In the genomic region with DNA sequence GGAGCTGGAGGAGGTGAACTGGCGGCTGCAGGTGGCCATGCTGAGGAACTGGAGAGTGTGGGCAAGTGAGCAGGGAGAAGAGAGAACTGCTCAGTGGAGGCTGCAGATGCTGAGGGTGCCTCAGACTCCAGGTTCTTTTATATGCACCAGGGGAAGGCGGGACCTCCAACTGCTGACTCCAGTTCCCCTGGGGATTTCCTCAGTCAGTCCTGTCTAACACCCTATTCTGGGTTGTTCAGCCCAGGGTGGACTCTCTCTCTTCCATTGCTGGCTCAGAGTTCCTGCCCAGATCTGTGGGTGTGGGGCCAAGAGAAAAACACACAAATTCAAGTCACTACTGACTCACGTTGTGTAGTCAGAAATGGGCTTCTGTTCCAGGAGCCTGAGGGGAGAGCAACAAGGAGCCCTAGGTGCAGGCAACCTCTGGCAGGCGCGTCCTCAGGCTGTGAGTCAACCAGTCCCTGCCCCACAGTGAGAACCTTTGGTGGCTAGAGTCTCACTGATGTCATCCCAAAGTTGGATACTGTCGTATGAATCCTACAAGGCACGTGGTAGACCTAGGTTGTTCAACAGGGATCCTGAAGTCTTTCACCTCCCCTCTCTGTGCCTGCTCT, we compare ENCODE assay signal across 25 mouse cellular contexts. TPM values are rescaled to one million over a fixed set of nuclear protein-coding genes. Genes with fewer than 3 reads are reported as not detected.
DNase-seq lines count a peak whose midpoint lies in the region; ATAC-seq and TF ChIP-seq lines count a peak whose summit lies in the region.
"Had no signal": no experiment of that assay in that cellular context is flagged by ENCODE, and none has a peak within 500 bp of the region (broad histone marks: within the 10 kb centered on the region; RNA-seq: fewer than 3 reads in every experiment).

Krt16 (minus strand) TSS at position 51 of the 614 bp plus-strand sequence.

- DNase-seq in heart, adult 11 months = peak; percentile 79
- no peak for DNase-seq in heart, adult 2 months
- DNase-seq in 3134 (ENCODE audit: extremely low read depth, insufficient read length, low spot score) = peak; percentile 74
- no peak for DNase-seq in left cerebral cortex, postnatal 10 days (ENCODE audit: extremely low spot score in 1 of 2, low spot score in 2 of 2)
- DNase-seq: adrenal gland, adult 2 months; adrenal gland, postnatal 36 days; B cell, adult 2 months; cerebellum, adult 2 months; cerebellum, postnatal 10 days; gastrocnemius, adult 2 months; gastrocnemius, postnatal 25 days had no signal

- intact Hi-C loops in heart, adult 2 months (cut with DNase I) = no loop called here
- intact Hi-C loops in left cerebral cortex, postnatal 10 days (cut with DNase I) = no loop called here

- WGBS in heart, adult 2 months = 72% methylated on average over 7 of the region's 7 CpGs
- 79% methylated on average over 7 of the region's 7 CpGs for WGBS in limb, embryonic 15.5 days

- H3K79me3 ChIP-seq in C2C12 (ENCODE audit: low read depth) = no peaks in the 10 kb centered on the region

- H3K79me2 ChIP-seq in heart, adult 2 months (replicated peaks; ENCODE audit: control insufficient read depth, insufficient read depth, low read length) = no peaks in the 10 kb centered on the region
- no peaks in the 10 kb centered on the region for H3K79me2 ChIP-seq in C2C12 (ENCODE audit: control insufficient read depth, insufficient read depth)

- H3K4me3 ChIP-seq in heart, adult 2 months = no peak within 1 kb of the TSS
- no peak within 1 kb of the TSS for H3K4me3 ChIP-seq in C2C12 (ENCODE audit: insufficient read depth, poor library complexity, severe bottlenecking)
- H3K4me3 ChIP-seq in limb, embryonic 15.5 days = no peak within 1 kb of the TSS
- H3K4me3 ChIP-seq: embryonic facial prominence, embryonic 10.5 days; forebrain, embryonic 12.5 days; gastrocnemius, adult 2 months; heart, embryonic 15.5 days; hindbrain, embryonic 10.5 days; intestine, embryonic 15.5 days had no signal

- no peak for ATAC-seq in limb, embryonic 15.5 days (ENCODE audit: insufficient number of reproducible peaks, low FRiP score, low TSS enrichment, low read depth)
- ATAC-seq: activated CD4-positive, CD25-positive, alpha-beta regulatory T cell, adult 4 months; intestine, embryonic 15.5 days; Patski had no signal

- TF ChIP-seq POLR2A in heart, adult 2 months (IDR thresholded peaks at IDR 0.05; ENCODE audit: insufficient read depth, low read depth, low read length) = no peak

- H3K36me3 ChIP-seq in heart, adult 2 months (ENCODE audit: control insufficient read depth, insufficient read depth, low read length) = no peaks in the 10 kb centered on the region
- no peaks in the 10 kb centered on the region for H3K36me3 ChIP-seq in C2C12 (ENCODE audit: control insufficient read depth, insufficient read depth)
- H3K36me3 ChIP-seq in limb, embryonic 15.5 days = no peaks in the 10 kb centered on the region
- H3K36me3 ChIP-seq: embryonic facial prominence, embryonic 10.5 days; forebrain, embryonic 12.5 days; heart, embryonic 15.5 days; hindbrain, embryonic 10.5 days; intestine, embryonic 15.5 days had no signal

- H3K4me1 ChIP-seq in heart, adult 2 months (ENCODE audit: control insufficient read depth, insufficient read depth, low read length) = no peaks in the 10 kb centered on the region
- no peaks in the 10 kb centered on the region; the same call in 1 of the 2 replicates for H3K4me1 ChIP-seq in limb, embryonic 15.5 days
- H3K4me1 ChIP-seq: embryonic facial prominence, embryonic 10.5 days; forebrain, embryonic 12.5 days; heart, embryonic 15.5 days; hindbrain, embryonic 10.5 days; intestine, embryonic 15.5 days had no signal

- no peak within 1 kb of the TSS for H3K27ac ChIP-seq in heart, adult 2 months
- no peak within 1 kb of the TSS for H3K27ac ChIP-seq in limb, embryonic 15.5 days
- H3K27ac ChIP-seq: embryonic facial prominence, embryonic 10.5 days; forebrain, embryonic 12.5 days; gastrocnemius, adult 2 months; heart, embryonic 15.5 days; hindbrain, embryonic 10.5 days; hindbrain, embryonic 14.5 days; intestine, embryonic 15.5 days had no signal

- no peaks in the 10 kb centered on the region for H3K9me3 ChIP-seq in limb, embryonic 15.5 days
- H3K9me3 ChIP-seq: embryonic facial prominence, embryonic 10.5 days; forebrain, embryonic 12.5 days; heart, embryonic 15.5 days; hindbrain, embryonic 10.5 days; intestine, embryonic 15.5 days had no signal

- H3K9ac ChIP-seq in heart, adult 2 months (ENCODE audit: low read depth, low read length) = no peak within 1 kb of the TSS
- H3K9ac ChIP-seq in limb, embryonic 15.5 days = no peak within 1 kb of the TSS
- H3K9ac ChIP-seq: forebrain, embryonic 12.5 days; heart, embryonic 15.5 days; hindbrain, embryonic 14.5 days; intestine, embryonic 15.5 days had no signal

- H3K4me2 ChIP-seq in limb, embryonic 15.5 days = no peak within 1 kb of the TSS
- H3K4me2 ChIP-seq: forebrain, embryonic 12.5 days; heart, embryonic 11.5 days; heart, embryonic 15.5 days; hindbrain, embryonic 14.5 days; intestine, embryonic 15.5 days had no signal

- TF ChIP-seq EP300 in heart, adult 2 months (IDR thresholded peaks at IDR 0.05; ENCODE audit: insufficient read depth, low read depth, low read length) = no peak

- no peak for TF ChIP-seq CTCF in heart, adult 2 months (IDR thresholded peaks at IDR 0.05)
- no peak for TF ChIP-seq CTCF in C2C12 (IDR thresholded peaks at IDR 0.05; ENCODE audit: control insufficient read depth, insufficient read depth, insufficient read length)

- no peaks in the 10 kb centered on the region for H3K27me3 ChIP-seq in heart, adult 2 months (ENCODE audit: control insufficient read depth, insufficient read depth, low read length)
- H3K27me3 ChIP-seq in C2C12 (ENCODE audit: control insufficient read depth, insufficient read depth, insufficient read length) = peaks cover 4% of the 10 kb centered on the region
- no peaks in the 10 kb centered on the region for H3K27me3 ChIP-seq in limb, embryonic 15.5 days
- H3K27me3 ChIP-seq: forebrain, embryonic 12.5 days; heart, embryonic 15.5 days; intestine, embryonic 15.5 days; Patski had no signal

- H3ac ChIP-seq in C2C12 (ENCODE audit: control insufficient read depth, insufficient read length, low read depth) = no peak within 1 kb of the TSS

TF ChIP-seq in C2C12, 6 proteins besides CTCF, POLR2A, EP300 and RAD21:
- no peak for TF ChIP-seq MYOG (IDR thresholded peaks at IDR 0.05; ENCODE audit: control insufficient read depth, extremely low read depth, insufficient read length)
- TF ChIP-seq USF1 (IDR thresholded peaks at IDR 0.05; ENCODE audit: low read depth) = peak; percentile 35
- no peak for TF ChIP-seq FOSL1 (IDR thresholded peaks at IDR 0.05; ENCODE audit: insufficient read depth, low read length, poor library complexity, severe bottlenecking)
- TF ChIP-seq MYOD1 (IDR thresholded peaks at IDR 0.05; ENCODE audit: control insufficient read depth, insufficient read length, low read depth) = no peak

RNA-seq across cellular contexts. Expression of gene Krt16, which starts in this region (rescaled TPM):
- not detected for total RNA-seq in heart, adult 2 months (2021)
- not detected in 2 replicates for polyA plus RNA-seq in heart, adult 2 months (2012; rRNA removed)
- polyA plus RNA-seq in C2C12 (2012; fragmentation: generic; extraction: Trizol) = 0.21 TPM
- 11.7 and 16.2 TPM in 2 replicates for polyA plus RNA-seq in limb, embryonic 15.5 days (2015; fragmentation: Nextera tagmentation; extraction: Ambion mirVana)
- not detected for total RNA-seq in left cerebral cortex, postnatal 10 days (2021)
- total RNA-seq: adrenal gland, adult 2 months; adrenal gland, postnatal 36 days; gastrocnemius, adult 2 months; gastrocnemius, postnatal 25 days; granulocyte monocyte progenitor cell, adult 5-6 weeks; heart, postnatal 25 days; MEL had no signal
- polyA plus RNA-seq: activated CD4-positive, CD25-positive, alpha-beta regulatory T cell, adult 4 months; adrenal gland, adult 2 months; cerebellum, adult 2 months; embryonic facial prominence, embryonic 10.5 days; forebrain, embryonic 12.5 days; heart, embryonic 11.5 days; heart, embryonic 15.5 days; hindbrain, embryonic 10.5 days; hindbrain, embryonic 14.5 days; intestine, embryonic 15.5 days; Patski had no signal

Comparison
In these comparisons a context has a peak if more than half of its experiments do, and no peak if none do; other contexts are left out.
1. RNA of gene Krt16 (polyA plus RNA-seq): 11.7 to 16.2 TPM in limb, embryonic 15.5 days; 0.21 TPM in C2C12 (single experiment) and not detected in heart, adult 2 months; every median in the first group is over 10 times any median in the second.
2. DNase-seq: peak in heart, adult 11 months (single experiment) and 3134 (single experiment); none in heart, adult 2 months (0 of 2) and left cerebral cortex, postnatal 10 days (0 of 2).